Mouse (Mus musculus) urinary bladder, adult 18-20 months (tissue): ENCODE data around the gene Lama5.
"Not testable (repeated sequence)": the region's sequence is repeated elsewhere in the genome, so short reads cannot be mapped to it uniquely, and the experiment has no call there.

ENCODE experiments used
- DNase-seq, 2 experiments: peaks; one replicate each; pipeline ENCODE4 v3.0.0; 2022; ENCODE audit warnings: low spot score in 2 of 2, mixed read lengths in 2 of 2

Lama5 gene

DNA sequence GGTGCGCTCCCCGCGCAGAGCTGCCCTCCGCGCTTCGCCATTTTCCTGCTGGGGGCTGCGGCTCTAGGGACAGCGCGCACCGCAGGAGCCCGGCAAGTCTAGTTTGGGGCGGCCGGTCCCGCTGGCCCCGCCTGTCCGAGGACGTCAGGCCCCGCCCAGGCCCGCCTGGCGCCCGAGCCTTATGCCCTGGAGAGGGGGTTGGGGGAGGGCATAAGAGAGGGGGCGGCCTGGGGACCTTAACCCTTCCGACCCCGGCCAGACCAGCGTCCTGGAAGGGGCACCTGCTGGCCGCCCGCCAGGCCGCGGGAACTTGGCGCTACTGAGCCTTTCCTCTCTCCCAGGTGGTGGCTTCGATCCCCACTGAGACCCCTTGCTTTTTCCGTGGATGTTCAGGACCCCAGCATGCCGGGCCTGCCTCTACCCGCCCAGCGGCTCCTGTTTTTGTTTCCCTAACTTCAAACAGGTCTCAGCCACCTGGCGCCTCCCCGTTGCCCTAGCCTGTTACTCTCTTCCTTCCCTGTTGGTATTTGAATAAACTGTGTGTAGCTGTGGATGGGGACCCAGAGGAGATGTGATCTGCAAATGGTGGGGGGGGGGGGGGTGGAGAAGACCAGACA is at the start of gene Lama5:
TSS of gene Lama5 (minus strand) at position 98 of the 617 bp plus-strand sequence.
- peak; percentile 70 to 73 for DNase-seq

DNA sequence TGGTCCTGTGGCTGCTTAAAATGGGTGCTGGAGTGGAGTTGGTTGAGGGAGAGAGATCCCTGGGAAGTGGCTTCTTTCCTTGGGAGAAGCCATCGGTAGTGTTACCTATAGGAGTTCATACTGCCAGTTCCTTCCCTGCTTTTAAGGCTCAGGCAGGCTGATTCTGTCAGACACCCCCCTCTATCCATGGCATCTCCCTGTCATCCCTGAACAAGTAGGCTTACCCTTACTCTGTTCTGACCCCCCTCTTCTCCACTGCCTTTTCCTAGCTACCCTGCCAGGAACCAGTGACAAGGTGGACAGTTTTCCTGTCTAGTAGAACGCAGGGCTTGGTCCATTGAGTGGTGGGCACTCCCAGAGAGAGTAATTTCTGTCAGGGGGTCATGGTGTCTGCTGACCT is 48.9 kb upstream of the Lama5 start:
- no peak for DNase-seq

DNA sequence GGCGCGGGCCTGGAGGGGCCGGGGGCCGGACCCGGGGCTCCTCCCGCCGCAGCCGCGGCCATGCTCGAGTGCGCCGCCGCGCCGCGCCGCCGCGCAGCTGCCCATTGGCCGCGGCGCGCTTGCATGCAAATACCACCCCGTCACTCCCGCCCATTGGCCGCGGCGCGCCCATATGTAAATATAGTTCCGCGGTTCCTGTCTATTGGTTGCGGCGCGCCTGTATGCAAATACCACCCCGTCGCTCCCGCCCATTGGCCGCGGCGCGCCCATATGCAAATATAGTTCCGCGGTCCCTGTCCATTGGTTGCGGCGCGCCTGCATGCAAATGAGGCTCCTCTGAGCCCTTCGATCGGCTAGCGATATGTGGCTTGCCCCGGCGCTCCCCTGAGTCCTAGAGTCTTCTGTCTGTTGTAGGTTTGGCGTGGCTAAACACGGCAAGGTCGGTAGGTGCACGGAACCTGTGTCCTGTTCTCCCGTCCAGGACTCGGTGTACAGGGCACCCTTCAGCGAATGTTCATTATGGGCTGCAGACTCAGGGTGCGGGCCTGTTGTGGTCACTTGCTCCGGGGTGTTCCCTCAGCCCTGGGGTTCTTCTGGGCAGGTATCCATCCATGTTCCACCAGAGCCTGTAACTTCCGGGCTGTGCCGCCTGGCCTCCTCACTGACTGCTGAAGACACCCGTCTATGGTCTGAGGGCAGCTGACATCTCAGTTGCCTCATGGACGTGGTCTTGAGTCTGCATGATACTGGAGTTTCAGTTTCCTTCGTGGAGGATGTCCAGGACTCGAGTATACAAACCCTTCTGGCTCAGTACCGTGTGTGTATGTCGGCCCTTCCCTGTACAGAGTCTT is 48.0 kb upstream of the Lama5 start, which contains the start of gene Cables2:
TSS of gene Cables2 (minus strand) at position 103 of the 851 bp plus-strand sequence.
- DNase-seq, result peak; percentile 73 to 91

DNA sequence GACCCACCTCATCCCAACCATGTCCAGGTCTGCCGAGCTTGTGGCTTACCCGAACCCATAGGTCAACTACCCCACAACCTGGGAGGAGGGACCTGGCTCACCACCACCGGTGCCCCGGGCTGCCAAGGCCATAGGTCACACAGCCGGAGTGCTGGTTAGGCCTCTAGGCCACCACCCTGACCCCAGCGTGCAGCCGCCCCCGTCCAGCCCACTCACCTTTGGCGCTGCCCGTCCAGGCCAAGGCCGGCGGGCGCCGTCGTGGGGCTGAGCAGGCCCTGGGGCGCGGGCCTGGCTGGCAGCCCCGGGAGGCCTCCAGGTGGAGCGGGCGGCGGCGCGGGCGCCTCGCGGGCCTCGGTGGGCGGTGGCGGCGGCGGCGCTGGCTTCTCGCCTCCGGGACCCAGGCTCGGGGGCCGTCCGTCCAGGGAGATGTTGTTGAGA is 47.2 kb upstream of the Lama5 start:
- no peak for DNase-seq

DNA sequence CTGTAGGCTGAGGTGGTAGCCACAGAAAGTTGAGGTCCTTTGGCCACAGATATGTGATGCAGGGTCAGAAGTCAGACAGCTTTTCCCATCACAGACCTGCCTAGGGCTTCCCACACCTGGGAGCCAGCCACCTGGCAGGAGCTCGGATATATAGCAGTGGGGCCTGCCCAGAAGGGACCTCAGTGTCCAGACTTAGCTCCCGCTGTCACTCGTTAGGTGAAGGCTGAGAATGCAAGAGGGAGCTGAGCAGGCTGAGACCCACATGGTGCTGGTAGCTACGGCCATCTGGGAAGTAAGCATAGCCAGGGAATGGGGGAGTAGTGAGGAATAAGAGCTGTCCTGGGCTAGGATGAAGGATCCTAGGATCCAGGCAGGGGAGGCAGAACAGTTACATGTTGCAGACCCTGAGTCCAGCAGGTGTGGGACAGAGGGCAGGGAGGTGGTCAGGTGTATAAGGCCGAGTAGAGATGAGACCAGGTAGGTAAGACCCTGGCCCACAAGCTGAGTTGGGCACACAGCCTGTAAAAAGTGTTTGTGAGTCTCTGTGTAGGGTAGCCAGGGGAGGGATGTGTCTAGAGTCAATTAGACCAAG is 46.2 kb upstream of the Lama5 start:
- DNase-seq, result no peak

DNA sequence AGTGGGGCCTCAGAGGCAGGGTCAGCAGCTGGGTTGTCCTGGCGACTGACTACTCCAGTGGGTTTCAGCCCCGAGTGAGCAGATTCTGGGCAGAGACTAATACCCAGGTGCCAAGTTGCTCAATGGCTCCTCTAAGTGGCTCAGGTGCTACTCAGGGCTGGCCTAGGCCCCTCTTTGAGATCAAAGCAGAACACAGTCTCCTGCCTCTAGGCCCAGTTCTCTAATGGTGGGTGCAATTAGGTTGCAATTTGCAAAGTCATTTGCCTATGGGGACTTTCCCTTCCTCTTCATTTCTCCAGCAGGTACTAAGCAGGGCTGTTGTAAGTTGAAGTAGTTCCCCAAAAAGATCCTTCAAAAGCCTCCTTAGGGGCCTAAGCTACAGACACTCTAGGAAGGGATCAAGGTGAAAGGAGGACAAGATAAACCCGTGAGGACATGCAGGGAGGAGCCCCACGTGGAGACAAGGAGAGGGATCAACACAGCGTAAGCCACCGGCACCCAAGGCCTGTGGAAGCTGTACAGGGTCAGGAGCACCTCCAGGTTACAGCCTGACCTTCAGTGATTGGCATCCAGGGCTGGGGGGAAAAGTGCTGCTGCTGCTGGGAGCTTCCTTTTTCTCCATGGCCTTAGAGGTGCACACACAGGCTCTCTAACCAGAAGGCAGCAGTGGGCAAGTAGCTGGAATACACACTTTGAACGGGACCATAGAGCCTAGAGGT is 45.0 kb upstream of the Lama5 start:
- no peak for DNase-seq

DNA sequence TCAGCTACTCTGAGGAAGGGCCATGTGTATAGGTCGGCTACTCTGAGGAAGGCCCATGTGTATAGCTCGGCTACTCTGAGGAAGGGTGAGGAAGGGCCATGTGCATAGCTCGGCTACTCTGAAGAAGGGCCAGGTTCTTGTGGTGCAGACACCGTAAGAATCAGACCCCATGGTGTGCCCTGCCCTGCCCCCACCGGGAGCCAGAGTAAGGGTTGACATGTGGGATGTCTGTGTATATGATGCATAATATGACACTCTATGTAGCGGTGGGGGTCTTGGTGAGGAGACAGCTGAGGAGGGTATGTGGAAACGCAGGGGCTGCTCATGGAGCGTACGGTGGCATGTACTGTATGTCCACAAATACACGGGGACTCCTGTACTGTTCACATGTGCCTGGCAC is 43.7 kb upstream of the Lama5 start:
- no peak for DNase-seq

DNA sequence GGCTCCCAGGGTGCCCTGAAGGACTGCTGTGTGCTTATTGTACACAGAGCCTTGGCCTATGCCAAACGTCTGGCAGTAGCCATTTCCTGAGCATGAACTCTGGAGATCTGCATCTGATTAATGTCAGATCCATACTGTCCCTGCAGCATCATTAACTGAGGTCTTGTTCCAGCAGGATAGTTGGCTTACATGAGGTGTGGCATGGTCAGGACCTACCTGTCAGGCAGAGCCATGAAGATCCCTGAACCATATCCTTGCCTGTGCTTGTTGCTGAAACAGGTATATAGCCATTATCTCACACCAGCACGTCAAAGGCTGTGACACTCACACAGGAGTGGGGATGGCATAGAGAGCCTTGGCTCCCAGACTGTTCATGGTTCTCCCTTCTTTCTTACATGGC is 42.3 kb upstream of the Lama5 start:
- DNase-seq, result no peak

DNA sequence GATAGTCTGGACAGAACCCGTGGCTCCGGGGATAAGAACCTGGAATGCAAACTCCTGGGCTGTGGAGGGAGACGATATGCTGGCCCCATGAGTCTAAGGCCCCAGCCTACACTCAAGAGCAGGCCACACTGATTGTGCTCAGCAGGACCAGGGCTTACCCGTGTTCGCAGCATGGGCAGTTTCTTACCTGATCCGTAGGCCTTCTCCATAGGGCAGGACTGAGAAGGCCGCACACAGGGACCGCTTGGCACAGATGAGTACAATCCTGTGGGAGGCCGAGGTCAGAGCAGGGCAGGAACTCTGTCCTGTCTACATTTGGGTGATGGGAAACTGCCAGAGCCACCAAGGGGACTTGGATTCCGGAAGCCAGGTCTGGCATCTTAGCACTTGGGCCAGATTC is 37.2 kb upstream of the Lama5 start:
- no peak for DNase-seq

DNA sequence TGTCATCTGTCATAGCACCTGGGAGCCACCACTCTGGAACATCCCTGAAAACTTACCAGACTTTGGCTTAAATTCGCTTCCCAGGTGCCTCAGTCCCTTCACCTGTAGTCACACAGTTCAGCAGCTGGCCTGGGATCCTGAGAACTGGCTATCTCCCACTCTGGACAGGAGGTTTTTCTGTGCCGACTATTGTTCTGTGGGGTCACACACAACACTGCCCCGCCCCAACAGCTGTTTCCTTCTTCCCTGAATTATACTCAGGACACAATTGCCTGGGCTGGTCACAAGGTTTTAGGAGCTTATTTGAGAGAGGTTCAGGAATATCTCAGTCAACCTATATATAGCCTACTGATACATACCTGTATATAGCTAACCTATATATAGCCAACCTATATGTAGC is 36.8 kb upstream of the Lama5 start:
- DNase-seq, result no peak

DNA sequence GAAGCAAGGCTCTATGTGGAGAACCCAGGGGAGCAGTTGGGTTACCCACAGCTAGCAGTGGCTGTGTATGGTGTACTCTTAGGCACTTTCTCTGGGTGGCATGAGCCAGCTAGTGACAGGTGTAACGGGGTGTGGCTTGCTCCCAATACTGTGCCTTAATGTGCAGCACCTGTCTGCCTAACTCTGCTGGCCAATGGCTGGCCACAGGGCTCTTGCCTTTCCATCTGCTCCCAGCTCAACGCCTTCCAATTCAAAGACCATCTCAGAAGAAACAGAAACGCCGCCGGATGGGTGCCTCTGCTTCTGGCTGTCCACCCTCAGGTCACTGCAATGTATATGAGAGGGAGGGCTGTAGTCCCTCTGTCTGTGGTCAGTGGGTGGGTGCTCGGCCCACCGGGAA is 36.2 kb upstream of the Lama5 start:
- no peak for DNase-seq

DNA sequence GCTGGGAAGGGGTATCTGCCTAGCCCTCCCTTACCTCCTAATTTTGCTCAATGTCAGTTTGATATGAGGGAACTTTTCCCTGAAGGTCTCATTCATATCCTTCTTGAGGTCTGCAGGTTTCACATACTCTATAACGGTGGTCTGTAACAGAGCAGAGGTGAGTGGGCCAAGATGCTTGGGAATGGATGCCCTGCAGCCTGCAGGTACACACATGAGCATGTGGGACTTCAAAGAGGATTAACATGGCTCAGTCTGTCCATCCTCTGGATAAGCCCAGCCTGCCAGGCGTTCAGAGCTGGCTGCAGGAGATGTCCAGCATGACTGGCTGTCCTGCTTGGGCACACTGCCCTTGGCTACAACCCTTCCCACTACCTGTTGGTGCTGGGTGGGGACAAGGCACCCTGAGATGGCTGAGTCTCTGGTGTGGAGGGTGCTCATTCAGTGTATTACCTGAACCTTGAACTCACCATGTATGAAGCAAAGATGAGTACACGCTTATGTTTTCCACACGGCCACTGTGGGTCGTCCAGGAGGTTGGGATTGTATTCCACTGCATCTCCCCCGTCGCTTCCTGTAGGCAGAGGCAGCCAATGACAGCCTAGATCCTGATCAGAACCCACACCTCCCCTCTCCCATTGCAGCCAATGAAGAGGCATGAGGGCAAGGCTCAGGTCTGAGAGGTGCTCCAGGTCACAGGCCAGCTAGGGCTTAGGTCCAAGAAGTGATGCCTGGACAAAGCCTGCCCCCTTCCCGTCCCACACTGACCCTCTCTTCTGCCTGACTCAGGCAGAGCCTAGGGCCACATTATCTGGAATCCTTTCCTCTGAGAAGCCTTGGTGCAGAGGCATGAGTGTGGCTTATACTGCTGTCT is 35.2 kb upstream of the Lama5 start:
- no peak for DNase-seq

DNA sequence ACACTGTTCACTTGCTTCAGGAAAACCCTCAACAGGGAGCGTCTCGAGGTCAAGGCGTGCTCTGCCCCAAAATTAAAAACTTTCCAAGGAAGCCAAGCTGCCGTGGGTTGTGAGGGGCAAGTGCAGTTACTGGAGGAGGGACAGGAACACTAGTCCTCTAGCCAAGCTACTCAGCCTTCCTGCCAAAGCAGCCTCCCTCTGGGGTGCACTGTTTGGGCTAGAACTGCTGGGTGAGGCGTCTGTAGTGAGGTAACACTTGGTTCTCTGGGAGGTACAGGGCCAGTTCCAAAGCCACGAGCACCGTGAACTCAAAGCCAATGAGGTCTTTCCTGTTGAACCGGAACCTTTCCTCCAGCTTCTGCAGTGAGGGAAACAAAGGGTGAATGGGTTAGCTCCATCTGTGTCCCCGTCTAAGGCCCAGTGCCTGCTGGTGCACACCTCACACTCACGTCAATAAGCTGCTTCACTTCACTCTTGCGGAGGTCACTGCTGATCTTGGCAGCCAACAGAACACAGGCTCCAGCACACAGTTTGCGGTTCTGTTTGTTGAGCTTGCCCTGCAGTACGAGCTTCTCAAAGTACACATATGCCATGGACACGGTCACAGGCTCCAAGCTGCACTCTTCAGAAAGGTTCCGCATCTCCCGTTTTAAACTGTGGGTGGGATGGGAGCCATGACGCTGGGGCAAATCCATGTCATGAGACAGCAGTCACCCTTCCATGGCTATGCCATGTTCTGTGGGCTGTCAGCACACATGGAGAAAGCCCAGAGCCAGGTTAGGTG is 34.4 kb upstream of the Lama5 start:
- not testable (repeated sequence) for DNase-seq

DNA sequence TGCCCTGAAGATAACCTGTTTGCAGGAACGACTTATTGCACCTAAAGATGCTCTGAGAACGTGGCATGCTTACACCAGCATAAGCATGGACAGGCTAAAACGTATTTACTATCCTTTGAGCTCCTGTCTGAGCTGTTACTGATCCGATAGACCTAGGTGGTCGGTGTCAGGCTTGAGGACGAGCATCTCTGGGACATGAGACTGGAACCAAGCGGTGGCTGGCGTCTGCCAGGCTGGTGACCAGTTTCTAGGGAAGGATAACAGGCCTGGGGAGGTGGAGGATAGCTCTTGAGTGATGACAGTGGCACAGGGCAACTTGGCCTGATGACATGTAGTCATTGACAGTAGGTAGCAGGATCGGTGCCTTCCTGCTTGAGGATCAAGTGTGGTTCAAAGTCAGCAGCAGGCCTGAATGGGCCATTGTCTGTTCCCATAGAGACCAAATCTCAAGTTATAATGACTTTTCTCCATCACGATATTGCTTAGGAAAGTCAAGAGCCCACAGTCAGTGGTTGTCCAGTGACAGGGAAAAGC is 33.4 kb upstream of the Lama5 start:
- not testable (repeated sequence) for DNase-seq

DNA sequence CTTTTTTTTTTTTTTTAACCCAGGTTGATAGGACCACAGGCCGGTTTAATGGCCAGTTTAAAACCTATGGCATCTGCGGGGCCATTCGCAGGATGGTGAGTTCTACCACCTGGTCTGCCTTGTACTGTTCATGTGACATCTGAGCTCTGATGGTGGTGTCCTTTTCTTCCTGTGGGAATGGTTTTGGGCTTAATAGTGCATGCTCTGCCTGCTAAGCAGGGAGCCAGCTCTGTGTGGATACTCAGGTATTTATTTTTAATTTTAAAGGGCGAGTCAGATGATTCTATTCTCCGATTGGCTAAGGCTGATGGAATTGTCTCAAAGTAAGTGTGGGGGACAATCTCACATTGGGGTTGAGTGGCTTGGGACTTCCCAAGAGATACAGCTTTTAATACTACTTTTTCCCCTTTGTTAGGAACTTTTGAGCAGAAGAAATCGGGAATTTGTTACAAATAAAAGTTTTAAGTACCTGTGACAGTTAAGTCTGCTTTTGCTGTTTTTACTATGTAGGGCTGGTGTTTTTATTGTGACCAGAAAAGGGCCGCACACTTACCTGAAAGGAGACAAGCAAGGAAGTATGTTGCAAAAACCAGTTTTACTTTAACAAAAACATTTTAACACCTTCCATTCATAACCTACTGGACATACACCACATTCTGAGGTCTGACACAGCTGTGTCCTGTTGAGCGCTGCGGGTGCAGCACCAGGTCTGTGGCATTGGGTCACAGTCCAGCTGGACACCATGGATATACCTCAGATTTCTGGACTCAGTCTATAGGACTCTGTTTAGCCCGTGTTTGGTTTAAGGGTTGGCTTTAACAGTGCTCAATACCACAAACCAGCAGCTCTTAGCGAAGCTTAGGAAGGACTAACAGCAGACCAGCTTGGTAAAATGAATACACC is 32.6 kb upstream of the Lama5 start:
- no peak for DNase-seq

DNA sequence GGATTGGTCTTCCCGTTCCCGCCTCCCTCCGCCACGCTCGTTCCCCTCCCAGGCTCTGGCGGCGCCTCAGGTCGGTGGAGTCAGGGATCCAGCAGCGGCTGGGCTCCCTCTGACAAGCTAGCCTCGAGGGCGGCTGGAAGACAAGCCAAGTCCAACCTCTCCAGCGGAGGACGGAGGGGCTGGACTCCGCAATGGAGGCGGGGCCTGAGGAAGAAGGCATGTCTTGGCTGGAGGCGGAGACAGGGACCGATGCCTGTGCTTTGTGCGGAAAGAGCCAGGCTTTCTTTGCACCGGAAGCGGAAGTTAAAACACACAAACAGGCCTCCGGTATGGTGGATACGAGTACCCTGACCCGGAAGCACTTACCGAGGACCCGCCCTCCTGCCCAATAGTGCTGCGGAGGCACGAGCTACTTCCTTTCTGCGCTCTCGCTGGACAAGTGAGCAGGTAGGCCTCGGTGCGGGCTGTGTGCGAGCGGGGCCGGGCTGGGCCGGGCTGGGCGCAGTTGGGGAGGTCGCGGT is 31.4 kb upstream of the Lama5 start, which contains the start of gene Rps21:
TSS of gene Rps21 (plus strand) at position 377 of the 521 bp plus-strand sequence.
- DNase-seq, result peak; percentile 93 to 98

DNA sequence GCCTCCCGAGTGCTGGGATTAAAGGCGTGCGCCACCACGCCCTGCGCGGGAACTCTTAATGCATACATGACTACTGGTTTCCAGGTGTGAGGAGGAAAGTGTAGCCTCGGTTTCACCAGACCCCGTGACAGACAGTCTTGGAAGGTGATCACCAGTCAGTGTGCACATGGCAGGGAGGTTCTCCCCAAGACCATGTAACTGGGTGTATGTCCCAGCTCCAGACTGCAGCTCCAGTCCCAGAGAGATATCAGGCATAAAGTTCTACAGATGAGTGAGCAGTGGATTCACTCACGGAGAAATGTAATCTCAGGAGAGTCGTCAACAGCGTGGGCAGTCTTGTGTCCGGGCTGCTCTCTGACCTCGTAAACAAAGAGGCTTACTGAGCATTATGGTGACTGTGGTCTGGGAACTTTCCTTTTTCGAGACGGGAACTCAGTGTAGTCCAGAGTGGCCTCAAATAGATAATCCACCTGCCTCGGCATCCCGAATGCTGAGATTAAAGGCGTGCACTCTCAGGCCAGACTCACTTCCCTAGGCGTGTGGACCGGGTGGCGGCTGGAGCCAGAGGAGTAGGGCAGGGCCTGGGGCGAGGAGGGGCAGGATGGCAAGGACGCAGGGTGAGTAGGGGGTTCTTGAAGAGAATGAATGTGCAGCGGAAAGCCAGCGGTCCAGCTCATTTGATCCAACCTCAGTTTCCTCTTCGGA is 30.8 kb upstream of the Lama5 start:
- DNase-seq, result no peak

DNA sequence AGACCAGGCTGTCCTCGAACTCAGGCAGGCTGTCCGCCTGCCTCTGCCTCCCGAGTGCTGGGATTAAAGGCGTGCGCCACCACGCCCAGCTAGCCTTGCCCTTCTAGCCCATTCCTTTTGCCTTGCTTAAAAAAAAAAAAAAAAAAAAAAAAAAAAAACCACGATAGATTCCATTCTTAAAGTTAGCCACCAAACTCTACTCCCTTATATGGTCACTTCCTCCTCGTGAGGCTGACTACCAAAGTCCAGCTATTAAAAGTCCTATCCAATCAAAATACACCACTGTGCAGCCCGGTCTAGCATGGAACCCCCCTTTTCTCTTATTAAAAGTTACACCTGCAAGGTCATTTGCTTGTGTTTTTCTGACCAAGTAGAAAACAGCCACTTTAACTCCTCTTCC is 30.0 kb upstream of the Lama5 start:
- DNase-seq, result no peak
